Mouse (Mus musculus): Measurements from ENCODE around the gene Casz1. TPM values are rescaled to one million over a fixed set of nuclear protein-coding genes. Genes with fewer than 3 reads are reported as not detected.

Casz1 gene
- polyA plus RNA-seq, 1 experiment from 2014 or later: 7.8 TPM

DNA sequence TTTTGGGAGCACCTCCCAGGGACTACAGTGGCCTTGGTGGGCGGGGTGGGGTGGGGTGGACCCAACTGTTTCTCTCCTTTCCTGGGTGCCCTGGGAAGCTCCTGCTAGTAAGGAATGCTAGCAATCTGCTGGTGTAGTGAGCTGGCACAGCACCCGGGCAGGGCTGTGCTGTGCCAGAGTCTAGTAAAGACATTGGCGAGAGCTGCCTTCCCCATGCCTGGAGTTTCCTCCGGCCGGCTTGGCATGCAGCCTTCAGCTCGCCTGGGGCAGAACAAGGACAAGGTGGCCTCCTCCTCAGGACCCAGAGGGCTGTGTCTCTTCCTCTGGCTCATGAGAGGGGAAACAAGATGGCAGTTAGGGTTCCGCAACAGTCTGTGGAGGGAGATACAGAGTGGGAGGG is 65.3 kb downstream of the Casz1 start:
- H3K4me1 ChIP-seq (ENCODE audit: control insufficient read depth, insufficient read depth, low read length): peaks cover 22% of the 10 kb centered on the region

DNA sequence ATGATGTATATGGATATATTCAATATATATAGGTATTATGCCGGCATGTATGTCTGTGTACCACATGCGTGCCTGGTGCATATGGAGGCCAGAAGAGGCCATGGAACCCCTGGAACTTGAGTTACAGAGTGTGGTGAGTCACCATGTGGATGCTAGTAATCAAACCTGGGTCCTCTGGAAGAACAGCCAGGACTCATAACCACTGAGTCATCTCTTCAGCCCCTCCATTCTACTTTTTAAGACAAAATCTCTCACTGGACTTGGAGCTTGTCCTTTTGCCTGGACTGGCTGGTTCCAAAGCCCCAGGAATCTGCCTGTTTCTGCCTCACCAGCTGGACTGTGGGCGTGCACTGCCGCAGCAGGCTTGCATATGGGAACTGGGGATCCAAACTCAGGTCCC is 66.3 kb downstream of the Casz1 start:
- WGBS: 91% methylated on average over 4 of the region's 4 CpGs
- DNase-seq (ENCODE audit: low spot score): no peak
- Histone ChIP-seq H3K9ac (ENCODE audit: low read depth, low read length) (no peak overlapping the region), H3K9me3 (ENCODE audit: control insufficient read depth, low read length) (no peaks in the 10 kb centered on the region), H3K4me1 (ENCODE audit: control insufficient read depth, insufficient read depth, low read length) (peaks cover 22% of the 10 kb centered on the region), H3K36me3 (ENCODE audit: control insufficient read depth, insufficient read depth, low read length) (no peaks in the 10 kb centered on the region), H3K4me3 (ENCODE audit: low read depth, low read length) (no peak overlapping the region), H3K4me2 (ENCODE audit: low read depth, low read length) (no peak overlapping the region), H3K27ac (replicated peaks; ENCODE audit: low read depth, low read length) (no peak overlapping the region), H3K27me3 (replicated peaks; ENCODE audit: control insufficient read depth, insufficient read depth, low read length) (peaks cover 66% of the 10 kb centered on the region)
- no peak for ATAC-seq (ENCODE audit: low read depth)

More for the DNA sequence above, 65.3 kb downstream of the Casz1 start:
- Histone ChIP-seq H3K9ac (ENCODE audit: low read depth, low read length) (no peak overlapping the region), H3K4me2 (ENCODE audit: low read depth, low read length) (no peak overlapping the region), H3K36me3 (ENCODE audit: control insufficient read depth, insufficient read depth, low read length) (no peaks in the 10 kb centered on the region), H3K27ac (replicated peaks; ENCODE audit: low read depth, low read length) (no peak overlapping the region), H3K9me3 (ENCODE audit: control insufficient read depth, low read length) (no peaks in the 10 kb centered on the region), H3K27me3 (replicated peaks; ENCODE audit: control insufficient read depth, insufficient read depth, low read length) (peaks cover 71% of the 10 kb centered on the region), H3K4me3 (ENCODE audit: low read depth, low read length) (no peak overlapping the region)
- no peak for ATAC-seq (ENCODE audit: low read depth)
- no peak for DNase-seq (ENCODE audit: low spot score)
- 74% methylated on average over 7 of the region's 7 CpGs for WGBS

DNA sequence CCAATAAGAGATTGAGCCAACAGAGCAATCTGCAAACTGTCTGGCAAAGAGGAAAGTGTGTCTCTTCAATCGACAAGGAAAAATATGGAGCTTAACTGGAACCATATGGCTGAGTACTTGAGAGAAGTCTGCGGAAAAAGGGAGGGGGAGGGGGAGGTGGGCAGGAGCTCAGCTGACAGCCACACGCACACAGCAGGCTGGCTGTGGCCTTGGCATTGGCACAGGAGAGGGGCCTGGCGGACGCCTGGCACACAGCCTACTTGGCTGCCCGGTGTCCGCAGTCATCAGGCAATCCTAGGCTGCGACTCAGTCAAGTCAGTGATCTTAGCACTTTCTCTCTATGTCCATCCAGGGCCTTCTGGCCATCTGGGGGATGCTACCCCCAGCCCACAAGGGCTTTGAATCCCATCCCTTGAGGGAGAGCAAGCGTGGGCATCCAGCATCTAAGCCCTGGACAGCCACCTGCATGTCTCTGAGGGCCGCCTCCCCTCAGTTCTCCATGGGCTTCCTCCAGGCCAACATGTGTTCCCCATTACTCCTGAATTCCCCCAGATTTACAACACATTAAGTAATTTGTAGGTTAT is 67.6 kb downstream of the Casz1 start:
- Histone ChIP-seq H3K27me3 (replicated peaks; ENCODE audit: control insufficient read depth, insufficient read depth, low read length) (peaks cover 65% of the 10 kb centered on the region), H3K27ac (replicated peaks; ENCODE audit: low read depth, low read length) (no peak overlapping the region), H3K9ac (ENCODE audit: low read depth, low read length) (no peak overlapping the region), H3K36me3 (ENCODE audit: control insufficient read depth, insufficient read depth, low read length) (no peaks in the 10 kb centered on the region), H3K4me1 (ENCODE audit: control insufficient read depth, insufficient read depth, low read length) (peaks cover 22% of the 10 kb centered on the region), H3K9me3 (ENCODE audit: control insufficient read depth, low read length) (no peaks in the 10 kb centered on the region), H3K4me2 (ENCODE audit: low read depth, low read length) (peak overlapping the region; percentile 27), H3K4me3 (ENCODE audit: low read depth, low read length) (no peak overlapping the region)
- DNase-seq (ENCODE audit: low spot score): peak; percentile 96
- WGBS: 19% methylated on average over 9 of the region's 10 CpGs
- peak; percentile 73 for ATAC-seq (ENCODE audit: low read depth)

DNA sequence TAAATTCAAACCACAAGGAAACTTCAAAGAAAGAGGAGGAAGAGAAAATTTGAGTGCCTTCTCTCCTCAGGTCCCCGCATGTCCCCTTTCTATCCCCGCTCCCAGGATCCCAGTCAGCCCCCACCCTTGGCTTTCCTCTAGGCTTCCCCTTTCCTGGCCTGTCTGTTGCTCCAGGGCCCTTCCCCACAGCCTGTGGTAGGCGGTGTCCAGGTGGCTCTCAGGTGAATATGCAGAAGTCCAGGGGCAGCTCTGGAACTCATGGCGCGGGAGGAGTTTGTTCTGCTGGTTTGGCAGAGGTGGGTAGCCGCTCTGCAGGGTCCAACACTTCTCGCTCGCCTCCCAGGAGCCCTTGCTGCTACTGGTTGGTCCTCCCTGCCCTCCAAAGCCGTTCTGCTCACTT is 68.1 kb downstream of the Casz1 start:
- Histone ChIP-seq H3K9ac (ENCODE audit: low read depth, low read length) (no peak overlapping the region), H3K4me3 (ENCODE audit: low read depth, low read length) (no peak overlapping the region), H3K4me1 (ENCODE audit: control insufficient read depth, insufficient read depth, low read length) (peaks cover 22% of the 10 kb centered on the region), H3K4me2 (ENCODE audit: low read depth, low read length) (peak overlapping the region; percentile 27; the same call in 1 of the 2 replicates), H3K27ac (replicated peaks; ENCODE audit: low read depth, low read length) (no peak overlapping the region), H3K36me3 (ENCODE audit: control insufficient read depth, insufficient read depth, low read length) (no peaks in the 10 kb centered on the region), H3K9me3 (ENCODE audit: control insufficient read depth, low read length) (no peaks in the 10 kb centered on the region), H3K27me3 (replicated peaks; ENCODE audit: control insufficient read depth, insufficient read depth, low read length) (peaks cover 66% of the 10 kb centered on the region)
- DNase-seq (ENCODE audit: low spot score) (no peak), ATAC-seq (ENCODE audit: low read depth) (peak; percentile 6; the same call in 1 of the 2 replicates)
- 27% methylated on average over 9 of the region's 9 CpGs for WGBS

DNA sequence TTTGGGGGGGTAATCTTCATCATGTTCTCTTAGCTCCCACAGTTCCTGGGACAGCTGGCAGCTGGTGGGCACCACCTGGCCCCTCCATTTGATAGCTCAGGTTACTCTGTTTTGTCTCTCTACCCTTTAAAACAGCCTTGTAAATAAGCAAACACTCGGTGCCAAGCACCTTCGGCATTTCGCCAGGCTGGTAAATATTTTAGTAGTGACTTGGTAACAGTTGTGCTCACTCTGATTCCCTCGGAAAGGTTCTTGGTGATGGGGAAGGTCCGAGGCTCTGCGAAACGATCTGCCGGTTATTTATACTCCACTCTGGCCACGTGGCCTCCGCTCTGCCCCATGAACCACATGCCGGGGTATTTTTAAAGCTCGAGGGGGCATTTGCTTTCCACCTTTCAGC is 68.6 kb downstream of the Casz1 start:
- Histone ChIP-seq H3K4me2 (ENCODE audit: low read depth, low read length) (no peak overlapping the region), H3K9me3 (ENCODE audit: control insufficient read depth, low read length) (no peaks in the 10 kb centered on the region), H3K4me1 (ENCODE audit: control insufficient read depth, insufficient read depth, low read length) (peaks cover 22% of the 10 kb centered on the region), H3K27me3 (replicated peaks; ENCODE audit: control insufficient read depth, insufficient read depth, low read length) (peaks cover 66% of the 10 kb centered on the region), H3K27ac (replicated peaks; ENCODE audit: low read depth, low read length) (no peak overlapping the region), H3K9ac (ENCODE audit: low read depth, low read length) (no peak overlapping the region), H3K4me3 (ENCODE audit: low read depth, low read length) (no peak overlapping the region), H3K36me3 (ENCODE audit: control insufficient read depth, insufficient read depth, low read length) (no peaks in the 10 kb centered on the region)
- ATAC-seq (ENCODE audit: low read depth): no peak; the same call in 1 of the 2 replicates
- DNase-seq (ENCODE audit: low spot score): no peak
- WGBS: 48% methylated on average over 12 of the region's 12 CpGs

DNA sequence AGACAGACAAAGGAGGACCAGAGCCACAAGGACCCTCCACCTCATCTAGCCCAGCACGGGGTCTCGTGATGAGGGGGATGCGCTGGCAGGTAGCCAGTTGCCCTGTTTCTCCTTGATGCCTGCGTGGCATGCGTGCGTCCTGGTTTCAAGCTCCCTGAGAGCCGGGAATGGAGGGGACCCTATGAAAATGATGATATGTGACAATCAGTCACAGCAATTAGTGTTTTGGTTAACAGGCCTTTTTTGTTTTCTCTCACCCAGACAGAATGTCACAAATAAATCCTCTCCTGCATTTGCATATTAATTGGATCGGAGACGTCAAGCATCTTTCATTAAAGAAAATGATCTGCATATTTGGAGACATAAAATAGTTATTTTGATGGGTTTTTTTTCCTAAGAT is 71.9 kb downstream of the Casz1 start:
- Histone ChIP-seq H3K4me1 (ENCODE audit: control insufficient read depth, insufficient read depth, low read length) (peaks cover 17% of the 10 kb centered on the region; the same call in 1 of the 2 replicates), H3K27me3 (replicated peaks; ENCODE audit: control insufficient read depth, insufficient read depth, low read length) (peaks cover 71% of the 10 kb centered on the region), H3K4me3 (ENCODE audit: low read depth, low read length) (no peak overlapping the region), H3K4me2 (ENCODE audit: low read depth, low read length) (no peak overlapping the region), H3K9ac (ENCODE audit: low read depth, low read length) (no peak overlapping the region), H3K27ac (replicated peaks; ENCODE audit: low read depth, low read length) (no peak overlapping the region), H3K9me3 (ENCODE audit: control insufficient read depth, low read length) (no peaks in the 10 kb centered on the region), H3K36me3 (ENCODE audit: control insufficient read depth, insufficient read depth, low read length) (no peaks in the 10 kb centered on the region)
- DNase-seq (ENCODE audit: low spot score): no peak
- 85% methylated on average over 9 of the region's 9 CpGs for WGBS
- no peak for ATAC-seq (ENCODE audit: low read depth)

DNA sequence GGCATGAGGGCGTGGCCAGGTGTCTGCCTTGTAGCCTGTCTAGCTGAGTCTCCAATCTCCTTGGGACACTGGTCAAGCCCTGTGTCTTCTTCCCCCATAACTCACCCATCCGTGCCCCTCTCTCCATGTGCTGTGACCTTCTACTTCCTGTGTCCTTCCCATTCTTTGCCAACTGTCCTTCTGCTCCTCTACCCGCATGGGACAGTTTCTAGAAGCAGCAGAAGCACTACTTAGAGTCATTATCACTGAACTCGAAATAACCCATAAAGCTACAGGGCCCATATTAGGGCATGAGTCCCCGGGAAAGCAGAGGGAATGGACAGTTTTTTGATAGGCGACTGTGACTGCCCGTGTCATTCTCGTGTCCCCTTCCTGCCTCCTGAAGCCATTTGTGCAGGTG is 72.6 kb downstream of the Casz1 start:
- Histone ChIP-seq H3K4me1 (ENCODE audit: control insufficient read depth, insufficient read depth, low read length) (peaks cover 11% of the 10 kb centered on the region; the same call in 1 of the 2 replicates), H3K27ac (replicated peaks; ENCODE audit: low read depth, low read length) (no peak overlapping the region), H3K4me3 (ENCODE audit: low read depth, low read length) (no peak overlapping the region), H3K9me3 (ENCODE audit: control insufficient read depth, low read length) (no peaks in the 10 kb centered on the region), H3K4me2 (ENCODE audit: low read depth, low read length) (no peak overlapping the region), H3K9ac (ENCODE audit: low read depth, low read length) (no peak overlapping the region), H3K27me3 (replicated peaks; ENCODE audit: control insufficient read depth, insufficient read depth, low read length) (peaks cover 78% of the 10 kb centered on the region), H3K36me3 (ENCODE audit: control insufficient read depth, insufficient read depth, low read length) (no peaks in the 10 kb centered on the region)
- WGBS: 80% methylated on average over 8 of the region's 8 CpGs
- ATAC-seq (ENCODE audit: low read depth) (no peak), DNase-seq (ENCODE audit: low spot score) (no peak)

DNA sequence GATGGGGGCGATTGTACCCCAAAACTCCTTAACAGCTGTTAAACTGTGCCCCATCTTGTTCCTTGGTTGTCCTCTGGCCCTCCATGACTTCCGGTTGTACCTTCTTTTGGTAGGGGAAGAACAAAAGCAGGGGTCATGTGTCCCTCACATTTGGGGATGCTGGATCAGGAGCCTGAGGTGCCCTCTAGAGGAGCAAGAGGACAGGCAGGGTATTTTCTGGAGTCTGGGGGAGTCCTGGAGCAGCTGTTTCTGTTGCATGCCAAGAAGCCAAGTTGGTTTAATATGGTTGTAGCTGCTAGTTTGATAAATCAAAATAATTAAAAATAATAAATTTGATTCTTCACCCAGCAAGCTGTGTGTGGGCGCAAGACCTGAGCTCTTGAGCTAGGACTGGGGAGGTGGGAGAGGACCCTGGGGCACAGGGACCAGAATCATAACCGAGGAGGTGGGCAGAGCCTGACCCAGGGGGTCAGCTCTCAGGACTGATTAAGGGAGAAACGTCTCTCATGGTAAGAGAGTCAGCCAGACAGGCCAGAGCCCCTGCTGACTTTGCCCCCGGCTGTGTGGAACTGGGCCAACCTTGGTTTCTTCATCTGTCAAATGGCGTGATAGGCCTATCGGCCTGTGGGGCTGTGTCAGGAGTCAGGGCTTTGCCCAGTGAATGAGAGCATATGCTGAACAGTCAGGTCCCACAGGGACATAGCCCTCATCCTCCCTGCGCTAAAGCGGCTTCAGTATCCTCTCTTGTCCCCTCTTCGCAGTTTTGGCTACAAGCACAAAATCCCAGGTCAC is 74.2 kb downstream of the Casz1 start:
- no peak overlapping the region for H3K9ac ChIP-seq (ENCODE audit: low read depth, low read length)
- peaks cover 7% of the 10 kb centered on the region; the same call in 1 of the 2 replicates for H3K4me1 ChIP-seq (ENCODE audit: control insufficient read depth, insufficient read depth, low read length)
- no peak for DNase-seq (ENCODE audit: low spot score)
- no peak overlapping the region for H3K27ac ChIP-seq (replicated peaks; ENCODE audit: low read depth, low read length)
- 52% methylated on average over 9 of the region's 11 CpGs for WGBS
- no peak for ATAC-seq (ENCODE audit: low read depth)
- no peak overlapping the region for H3K4me2 ChIP-seq (ENCODE audit: low read depth, low read length)
- peaks cover 90% of the 10 kb centered on the region for H3K27me3 ChIP-seq (replicated peaks; ENCODE audit: control insufficient read depth, insufficient read depth, low read length)
- no peak overlapping the region for H3K4me3 ChIP-seq (ENCODE audit: low read depth, low read length)
- no peaks in the 10 kb centered on the region for H3K9me3 ChIP-seq (ENCODE audit: control insufficient read depth, low read length)
- no peaks in the 10 kb centered on the region for H3K36me3 ChIP-seq (ENCODE audit: control insufficient read depth, insufficient read depth, low read length)

Measured in embryonic facial prominence, embryonic 14.5 days (tissue).